Mouse (Mus musculus) large intestine, adult 2 months (tissue): ENCODE measurements around the gene Tbc1d10a. TPM values are rescaled to one million over a fixed set of nuclear protein-coding genes. Genes with fewer than 3 reads are reported as not detected.

ENCODE experiments used
- DNase-seq: peaks from one replicate; pipeline ENCODE4 v3.0.0-alpha.2; 2012; ENCODE audit warnings: low read depth, low spot score
- WGBS: fragments of 180-500 bp; shearing (Covaris S2); methylation state at CpG from one replicate; pipeline ENCODE4 v1.1.7; 2018; 5-methylcytosine and 5-hydroxymethylcytosine counted together
- polyA plus RNA-seq: library from polyadenylated mRNA; depleted of rRNA; stranded (reverse); fragments of >200 nt; gene quantifications from 2 replicates; pipeline ENCODE4 v1.2.3, GENCODE M21; 2012

Gene Tbc1d10a
- polyA plus RNA-seq, 1 experiment = 30.9 TPM

DNA sequence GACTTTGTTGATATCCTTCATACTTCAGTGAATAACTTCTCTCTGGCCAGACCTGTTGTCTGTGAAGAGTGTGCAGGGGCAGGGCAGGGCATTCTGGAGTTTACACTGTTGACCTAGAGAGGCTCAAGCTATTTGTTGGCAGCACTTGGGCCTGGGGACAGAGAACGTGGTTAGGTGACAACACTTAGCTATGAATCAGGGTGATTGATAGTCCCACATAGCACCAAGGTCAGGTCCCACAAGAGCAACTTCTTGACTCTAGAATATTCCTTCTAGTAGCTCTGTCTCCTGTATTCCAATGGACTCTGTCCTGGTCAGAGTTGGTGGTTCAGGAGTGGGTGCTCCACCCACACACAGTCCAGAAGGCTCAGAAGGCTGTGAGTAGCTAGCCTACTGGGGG is 24.2 kb downstream of the Tbc1d10a start:
- WGBS = 76% methylated on average over 1 of the region's 1 CpGs

DNA sequence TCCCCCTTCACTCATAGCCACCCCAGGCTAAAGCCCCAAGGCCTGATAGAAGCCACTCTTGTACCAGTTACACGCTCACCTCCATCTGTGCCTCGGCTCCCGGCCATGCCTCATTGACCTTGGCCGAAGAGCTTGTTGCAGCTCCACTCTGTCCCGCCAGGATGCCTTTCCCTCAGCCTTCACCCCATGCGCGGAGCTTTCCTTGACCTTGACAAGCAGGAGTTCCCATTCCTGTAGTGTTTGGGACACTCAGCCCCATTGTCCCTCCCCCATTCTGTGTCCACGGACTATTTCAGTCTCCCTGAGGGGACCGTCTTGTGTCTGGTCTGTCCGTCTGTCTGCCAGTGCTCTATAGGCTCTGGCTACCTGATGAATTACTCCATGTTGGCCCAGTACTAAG is 26.5 kb downstream of the Tbc1d10a start:
- DNase-seq = no peak
- 89% methylated on average over 10 of the region's 10 CpGs for WGBS

More for the DNA sequence above, 24.2 kb downstream of the Tbc1d10a start:
- DNase-seq = no peak

GRCm38 (mm10) chr11:4214572-4214971 is 28.0 kb downstream of the Tbc1d10a start:
- WGBS = 95% methylated on average over 14 of the region's 14 CpGs
- no peak for DNase-seq

- 86% methylated on average over 10 of the region's 10 CpGs for WGBS
- DNase-seq = no peak
Measured at GRCm38 (mm10) chr11:4215061-4215460, 28.5 kb downstream of the Tbc1d10a start.

DNA sequence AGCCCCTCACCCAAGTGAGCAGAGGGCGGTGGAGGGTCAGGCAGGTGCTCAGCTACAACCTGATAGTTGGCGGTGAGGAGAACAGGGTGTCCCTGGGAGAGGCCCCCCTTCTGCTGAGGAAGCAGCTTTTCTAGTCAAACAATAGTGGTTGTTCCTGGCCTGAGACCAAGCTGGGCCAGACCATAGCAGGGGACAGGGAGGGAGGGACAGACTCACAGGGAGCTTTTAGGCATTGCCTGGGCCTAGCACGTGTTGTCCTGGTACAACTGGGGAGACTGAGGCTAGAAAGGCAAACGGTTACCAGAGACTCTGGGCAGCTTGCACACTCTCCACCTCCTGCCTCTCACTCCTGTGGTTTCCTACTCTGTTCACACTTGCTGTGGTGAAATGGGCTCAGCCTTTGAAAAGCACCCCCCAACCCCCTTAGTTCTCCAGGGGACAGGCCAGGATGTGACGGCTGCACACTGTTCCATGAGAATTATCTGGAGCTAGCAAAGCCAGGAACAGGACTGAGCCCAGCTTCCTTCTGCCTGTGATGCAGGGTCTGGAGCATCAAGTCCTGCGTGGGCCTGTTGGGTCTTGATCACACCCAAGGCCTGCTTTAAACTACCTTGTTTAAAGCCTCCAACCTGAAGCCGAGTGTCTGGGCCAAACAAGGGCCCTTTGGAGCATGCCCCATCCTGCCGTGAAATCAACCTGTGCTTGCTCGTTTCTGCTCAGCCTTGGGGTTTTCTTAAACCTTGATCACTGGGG is 29.8 kb downstream of the Tbc1d10a start:
- no peak for DNase-seq
- 83% methylated on average over 9 of the region's 9 CpGs for WGBS

DNA sequence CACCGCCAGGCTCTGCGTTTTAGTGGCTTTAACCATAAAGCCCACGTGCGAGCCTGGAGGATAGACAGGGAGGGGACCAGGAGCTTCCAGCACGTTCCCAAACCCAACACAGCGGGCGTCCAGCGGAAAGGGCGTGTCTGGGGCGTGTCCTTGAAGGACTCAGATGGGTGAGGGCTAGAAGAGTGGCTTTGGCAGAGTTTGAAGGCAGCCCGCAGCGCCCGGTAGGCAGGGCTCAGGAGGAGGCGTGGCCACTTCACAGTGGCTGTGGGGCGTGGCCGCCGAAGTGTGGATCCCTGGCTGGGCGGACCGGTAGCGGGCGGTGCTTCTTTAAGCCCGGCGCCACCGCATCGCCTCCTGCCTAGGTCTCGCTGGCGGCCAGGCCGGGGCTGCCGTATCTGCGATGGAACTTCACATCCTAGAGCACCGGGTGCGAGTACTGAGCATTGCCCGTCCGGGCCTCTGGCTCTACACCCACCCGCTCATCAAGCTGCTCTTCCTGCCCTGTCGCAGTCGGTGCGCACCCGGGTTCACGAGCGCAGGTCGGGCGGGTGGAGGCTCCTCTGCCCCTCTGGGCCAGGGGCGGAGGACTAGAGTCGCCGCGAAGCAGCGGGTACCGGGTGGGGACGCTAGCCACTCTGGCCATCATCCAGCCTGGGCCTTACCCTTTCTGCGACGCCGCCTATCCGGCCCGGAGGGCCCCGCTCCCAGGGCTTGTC is 31.5 kb downstream of the Tbc1d10a start, which contains the start of gene Castor1:
Gene Castor1, plus strand, starts transcription at position 312 of the 716 bp plus-strand sequence.
- WGBS = under 1% methylated on average over 56 of the region's 56 CpGs
- DNase-seq = peak; percentile 74

DNA sequence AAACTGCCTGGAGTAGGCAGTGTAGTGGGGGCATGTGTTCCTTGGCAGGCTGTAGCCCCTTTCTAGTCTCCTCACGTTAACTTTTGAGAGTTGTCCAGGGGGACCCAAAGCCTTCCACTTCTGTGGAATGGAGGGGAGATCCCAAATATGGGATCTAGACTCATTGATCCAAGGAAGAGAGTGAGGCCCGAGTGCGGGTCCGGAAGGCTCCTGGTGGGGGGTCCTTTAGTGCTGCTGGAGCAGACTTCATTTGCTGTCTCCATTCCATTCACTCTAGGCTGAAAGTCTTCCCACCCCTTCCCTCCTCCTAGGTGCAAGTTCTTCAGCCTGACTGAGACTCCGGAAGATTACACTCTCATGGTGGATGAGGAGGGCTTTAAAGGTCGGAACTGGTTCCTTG is 32.0 kb downstream of the Tbc1d10a start:
- 37% methylated on average over 6 of the region's 6 CpGs for WGBS
- no peak for DNase-seq

DNA sequence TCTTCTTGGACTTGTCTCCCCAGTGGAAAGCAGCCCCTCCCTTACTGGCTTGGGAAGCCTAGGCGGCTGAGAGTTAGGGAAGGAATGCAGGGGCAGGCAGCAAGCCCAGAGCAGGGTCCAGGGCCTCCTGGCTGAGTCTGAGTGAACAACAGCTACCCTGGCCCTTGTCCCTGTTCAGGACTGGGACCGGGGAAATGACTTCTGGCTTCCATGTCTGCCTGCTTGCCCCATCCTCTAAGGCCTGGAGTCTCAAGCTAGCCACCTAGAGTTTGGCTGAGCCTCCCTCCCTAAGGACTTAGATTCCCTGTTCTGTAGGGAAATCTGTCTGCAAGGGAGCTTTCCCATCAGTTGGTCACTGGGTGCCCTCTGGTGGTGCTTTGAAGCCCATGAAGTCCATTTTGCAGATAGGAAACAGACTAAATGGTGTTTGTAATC is 32.7 kb downstream of the Tbc1d10a start:
- peak; percentile 56 for DNase-seq
- WGBS = 22% methylated on average over 2 of the region's 2 CpGs

GRCm38 (mm10) chr11:4219908-4220307 is 33.3 kb downstream of the Tbc1d10a start:
- 58% methylated on average over 9 of the region's 9 CpGs for WGBS
- DNase-seq = no peak

DNA sequence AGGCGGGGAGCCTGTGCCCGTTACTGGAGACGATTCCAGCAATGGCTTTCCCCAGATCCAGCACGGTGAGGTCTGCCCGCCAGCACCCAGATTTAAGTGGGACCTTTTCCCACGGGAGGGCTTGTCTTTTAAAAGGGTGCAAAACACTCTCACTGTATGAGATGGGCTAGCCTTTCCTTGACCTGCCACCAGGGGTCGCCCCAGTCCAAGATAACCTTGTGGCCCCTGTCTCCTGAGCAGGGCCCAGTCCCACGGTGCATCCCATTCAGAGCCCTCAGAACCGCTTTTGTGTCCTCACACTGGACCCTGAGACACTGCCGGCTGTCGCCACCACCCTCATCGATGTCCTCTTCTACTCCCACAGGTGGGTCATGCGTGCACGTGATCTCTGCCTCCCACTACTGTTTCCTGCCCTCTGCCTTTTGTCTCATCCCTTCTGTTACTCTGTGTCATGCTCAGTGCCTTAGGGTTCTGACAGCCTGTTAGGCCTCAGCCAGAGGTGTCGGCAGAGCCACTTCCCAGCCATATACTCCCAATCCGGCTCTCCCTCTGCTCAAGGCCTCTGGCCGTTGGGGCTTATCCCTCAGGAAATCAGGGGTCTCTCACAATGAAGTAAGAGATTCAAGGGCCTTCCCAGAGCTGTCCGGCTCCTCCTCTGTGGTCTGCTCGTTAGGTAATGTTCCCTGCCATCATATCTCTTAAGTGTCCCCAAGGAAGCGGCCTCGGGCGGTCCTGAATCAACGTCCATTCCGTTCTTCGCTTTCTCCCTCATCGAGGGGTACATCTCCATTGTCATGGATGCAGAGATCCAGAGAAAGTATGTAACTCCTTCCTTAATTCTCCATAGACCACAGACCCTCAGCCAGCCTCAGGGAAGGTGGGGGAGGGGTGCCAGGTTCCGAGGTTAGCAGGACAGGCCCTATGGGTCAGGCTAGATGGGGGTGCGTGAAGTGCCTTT is 34.1 kb downstream of the Tbc1d10a start:
- 60% methylated on average over 28 of the region's 28 CpGs for WGBS
- DNase-seq = peak; percentile 42

DNA sequence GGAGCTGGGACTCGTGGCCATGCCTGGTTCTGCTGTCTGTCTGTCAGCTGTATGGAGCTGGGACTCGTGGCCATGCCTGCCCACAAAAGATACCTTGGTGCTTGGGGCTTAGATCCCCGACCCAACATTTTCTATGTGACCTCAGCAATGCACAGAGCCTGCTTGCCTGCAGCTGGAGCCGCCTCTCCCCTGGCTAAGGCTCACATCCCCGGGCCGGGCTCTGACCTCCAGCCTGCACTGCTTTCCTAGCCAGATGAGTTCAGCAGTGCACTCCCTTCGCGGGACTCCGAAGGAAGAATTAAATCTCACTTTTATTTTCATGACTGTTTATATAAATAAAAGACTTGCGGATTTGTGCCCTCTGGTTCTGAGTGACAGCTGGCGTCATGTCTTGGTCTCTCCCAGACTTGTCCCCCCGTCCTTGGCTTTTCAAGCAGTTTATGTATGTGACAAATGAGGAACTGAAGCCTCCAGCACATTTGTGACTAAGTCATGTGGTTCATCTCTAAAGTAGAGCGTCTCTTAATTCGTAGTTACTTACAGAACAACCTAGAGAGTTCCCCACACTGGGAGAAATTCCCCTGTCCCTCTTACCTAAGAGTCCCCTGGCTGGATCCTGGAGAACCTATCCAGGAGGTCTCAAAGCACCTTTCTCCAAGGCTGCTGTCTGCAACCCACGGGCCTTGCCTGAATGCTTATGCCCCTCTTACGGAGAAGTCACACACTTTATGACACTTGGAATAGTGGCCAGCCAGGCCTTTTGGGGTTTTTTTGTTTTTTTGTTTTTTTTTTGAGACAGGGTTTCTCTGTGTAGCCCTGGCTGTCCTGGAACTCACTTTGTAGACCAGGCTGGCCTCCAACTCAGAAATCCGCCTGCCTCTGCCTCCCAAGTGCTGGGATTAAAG is 35.7 kb downstream of the Tbc1d10a start:
- no peak for DNase-seq
- 73% methylated on average over 17 of the region's 17 CpGs for WGBS

GRCm38 (mm10) chr11:4223393-4224188 is 37.0 kb downstream of the Tbc1d10a start:
- WGBS = 46% methylated on average over 7 of the region's 7 CpGs
- no peak for DNase-seq

DNA sequence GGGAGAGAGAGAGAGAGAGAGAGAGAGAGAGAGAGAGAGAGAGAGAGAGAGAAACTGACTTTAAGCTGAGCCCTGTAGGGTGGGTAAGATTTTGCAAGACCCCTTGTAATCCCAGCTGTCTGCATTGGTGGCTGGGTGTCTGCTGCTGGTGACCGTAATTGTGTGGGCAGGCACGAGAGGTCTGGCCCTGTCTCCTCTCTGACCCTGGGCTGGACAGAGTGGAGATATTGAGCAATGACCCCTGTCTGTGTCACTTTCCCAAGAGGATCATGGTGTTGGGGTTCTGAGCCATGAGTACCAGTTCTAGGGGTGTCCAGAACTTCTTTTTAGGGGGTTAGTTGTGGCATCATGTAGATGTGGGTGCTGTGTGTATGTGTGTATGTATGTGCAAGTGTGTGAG is 37.6 kb downstream of the Tbc1d10a start:
- no peak for DNase-seq
- WGBS = 68% methylated on average over 2 of the region's 2 CpGs

GRCm38 (mm10) chr11:4226569-4227325 is 40.2 kb downstream of the Tbc1d10a start:
- 76% methylated on average over 5 of the region's 5 CpGs for WGBS

GRCm38 (mm10) chr11:4228463-4228862 is 41.9 kb downstream of the Tbc1d10a start:
- DNase-seq = no peak
- 45% methylated on average over 8 of the region's 8 CpGs for WGBS

More at GRCm38 (mm10) chr11:4226569-4227325, 40.2 kb downstream of the Tbc1d10a start:
- DNase-seq = no peak

- WGBS = 80% methylated on average over 4 of the region's 4 CpGs
- DNase-seq = no peak
Measured at GRCm38 (mm10) chr11:4229841-4230240, 43.3 kb downstream of the Tbc1d10a start.

GRCm38 (mm10) chr11:4231435-4231834 is 44.8 kb downstream of the Tbc1d10a start:
- DNase-seq = no peak
- WGBS = 49% methylated on average over 2 of the region's 2 CpGs
